Mouse (Mus musculus) intestine, postnatal 0 days (tissue): ENCODE measurements around the gene Cbfb. TPM values are rescaled to one million over a fixed set of nuclear protein-coding genes. Genes with fewer than 3 reads are reported as not detected.
A peak's percentile ranks its signal among the peaks of the same experiment; 100 is the strongest.
"Not testable (repeated sequence)": the region's sequence is repeated elsewhere in the genome, so short reads cannot be mapped to it uniquely, and the experiment has no call there.

Source experiments
- ATAC-seq: fragments of 200-750 bp; cut with Nextera tagmentation; 2 replicates; pipeline ENCODE4 v1.8.0; 2017; ENCODE audit warnings: mild to moderate bottlenecking, moderate TSS enrichment, moderate library complexity
- H3K27ac ChIP-seq: fragments of 300-500 bp; sonication (generic); 2 replicates; pipeline ENCODE4 v1.5.1; 2014; ENCODE audit warnings: mild to moderate bottlenecking, low read depth, low read length, moderate library complexity
- H3K27me3 ChIP-seq: fragments of 300-500 bp; sonication (generic); replicated peaks from 2 replicates; pipeline ENCODE4 v1.6.1; 2014; ENCODE audit warnings: low read length, mixed read lengths; ENCODE audit not compliant: control insufficient read depth, insufficient read depth
- H3K36me3 ChIP-seq: fragments of 300-500 bp; sonication (generic); 2 replicates; pipeline ENCODE4 v1.6.1; 2014; ENCODE audit warnings: mild to moderate bottlenecking, moderate library complexity; ENCODE audit not compliant: control insufficient read depth, insufficient read depth
- H3K4me1 ChIP-seq: fragments of 300-500 bp; sonication (generic); replicated peaks from 2 replicates; pipeline ENCODE4 v1.6.1; 2014; ENCODE audit warnings: antibody characterized with exemption, low read length, mixed read lengths; ENCODE audit not compliant: control insufficient read depth, insufficient read depth
- H3K4me2 ChIP-seq: fragments of 300-500 bp; sonication (generic); replicated peaks from 2 replicates; pipeline ENCODE4 v1.6.1; 2014; ENCODE audit warnings: low read depth, mild to moderate bottlenecking, moderate library complexity
- H3K4me3 ChIP-seq: fragments of 300-500 bp; sonication (generic); 2 replicates; pipeline ENCODE4 v1.5.1; 2014; ENCODE audit warnings: low read depth, low read length
- H3K9ac ChIP-seq: fragments of 300-500 bp; sonication (generic); 2 replicates; pipeline ENCODE4 v1.6.1; 2014; ENCODE audit warnings: mild to moderate bottlenecking, low read depth, low read length
- H3K9me3 ChIP-seq: fragments of 300-500 bp; sonication (generic); 2 replicates; pipeline ENCODE4 v1.6.1; 2016; ENCODE audit warnings: mixed run types; ENCODE audit not compliant: control insufficient read depth
- CTCF ChIP-seq: sonication (generic); IDR thresholded peaks from 2 replicates; pipeline ENCODE4 v1.5.1; 2016; ENCODE audit warnings: low read depth, mild to moderate bottlenecking, control low read depth, antibody characterized with exemption, moderate library complexity
- WGBS: fragments of 180-500 bp; shearing (Covaris S2); extraction: QIAGEN DNeasy Blood & Tissue Kit; methylation state at CpG from one replicate; pipeline ENCODE4 v1.1.7; 2014; 5-methylcytosine and 5-hydroxymethylcytosine counted together
- polyA plus RNA-seq: library from polyadenylated mRNA; unstranded; fragments of >200 nt; fragmentation: Nextera tagmentation; extraction: Ambion mirVana; gene quantifications from 2 replicates; pipeline ENCODE4 v1.2.1, GENCODE M21; 2015

Cbfb gene
- polyA plus RNA-seq, 1 experiment from 2014 or later, result 18.9 TPM

DNA sequence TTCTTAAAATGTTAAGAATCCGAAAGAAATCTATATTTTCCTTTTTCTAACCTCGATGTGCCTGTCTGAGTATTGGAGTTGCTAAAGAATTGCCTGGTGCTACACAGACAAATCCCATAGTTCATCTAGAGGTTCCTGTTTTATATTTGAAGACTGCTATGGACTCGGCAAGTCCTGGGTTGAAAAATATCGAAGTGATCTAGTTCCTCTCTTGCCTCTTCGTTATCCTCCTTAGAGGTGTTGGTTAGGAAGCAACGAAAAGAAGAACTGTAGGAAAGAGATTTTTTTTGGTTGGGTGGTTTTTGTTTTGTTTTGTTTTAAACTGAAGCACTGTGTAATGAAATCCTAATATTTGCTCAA lies 1.5 kb downstream of the Cbfb start:
- H3K4me3 ChIP-seq, result peak overlapping the region; percentile 90
- H3K4me2 ChIP-seq, result peak overlapping the region; percentile 71
- ATAC-seq, result no peak
- no peak overlapping the region for H3K27ac ChIP-seq
- no peak for TF ChIP-seq CTCF
- H3K9ac ChIP-seq, result peak overlapping the region; percentile 86
- H3K36me3 ChIP-seq, result peaks cover 6% of the 10 kb centered on the region; the same call in 1 of the 2 replicates
- 13% methylated on average over 6 of the region's 6 CpGs for WGBS
- H3K9me3 ChIP-seq, result no peaks in the 10 kb centered on the region
- no peaks in the 10 kb centered on the region for H3K4me1 ChIP-seq
- H3K27me3 ChIP-seq, result no peaks in the 10 kb centered on the region

DNA sequence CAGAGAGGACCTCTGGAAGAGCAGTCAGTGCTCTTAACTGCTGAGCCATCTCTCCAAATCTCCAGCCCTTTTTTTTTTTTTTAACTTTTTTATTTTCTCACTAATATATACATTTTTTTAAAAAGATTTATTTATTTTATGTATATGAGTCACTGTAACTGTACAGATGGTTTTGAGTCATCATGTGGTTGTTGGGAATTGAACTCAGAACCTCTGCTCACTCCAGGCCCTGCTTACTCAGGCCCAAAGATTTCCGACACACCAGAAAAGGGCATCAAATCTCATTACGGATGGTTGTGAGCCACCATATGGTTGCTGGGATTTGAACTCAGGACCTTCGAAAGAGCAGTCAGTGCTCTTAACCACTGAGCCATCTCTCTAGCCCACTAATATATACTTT lies 4.8 kb downstream of the Cbfb start:
- H3K36me3 ChIP-seq, result not testable (repeated sequence)

DNA sequence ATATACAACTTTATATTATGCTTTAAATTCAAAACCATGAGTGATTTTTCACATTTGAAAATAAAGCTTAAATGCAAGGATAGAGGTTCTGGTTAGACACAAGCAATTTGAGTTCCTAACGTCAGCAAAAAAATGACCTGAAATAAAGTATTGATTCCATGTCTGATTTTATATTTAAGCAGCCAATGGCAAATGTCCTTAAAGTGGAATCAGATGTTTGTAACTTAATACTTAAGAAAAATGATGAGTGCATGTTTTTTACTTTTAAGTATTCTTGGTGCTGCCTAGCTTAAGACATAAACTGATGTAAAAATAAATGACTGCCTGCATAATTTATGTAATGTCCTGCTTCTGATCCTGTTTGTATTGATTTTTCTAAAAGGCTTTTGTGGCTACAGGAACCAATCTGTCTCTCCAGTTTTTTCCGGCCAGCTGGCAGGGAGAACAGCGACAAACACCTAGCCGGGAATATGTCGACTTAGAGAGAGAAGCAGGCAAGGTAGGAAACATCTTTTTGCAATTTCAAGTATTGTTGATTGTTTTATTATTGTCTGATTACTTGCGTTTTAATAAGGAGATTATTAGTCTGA lies 7.8 kb downstream of the Cbfb start:
- no peak overlapping the region for H3K27ac ChIP-seq
- TF ChIP-seq CTCF, result no peak
- no peaks in the 10 kb centered on the region for H3K27me3 ChIP-seq
- H3K4me2 ChIP-seq, result no peak overlapping the region
- peaks cover 9% of the 10 kb centered on the region; the same call in 1 of the 2 replicates for H3K36me3 ChIP-seq
- H3K9ac ChIP-seq, result no peak overlapping the region
- H3K4me1 ChIP-seq, result no peaks in the 10 kb centered on the region
- WGBS, result 82% methylated on average over 6 of the region's 6 CpGs
- H3K4me3 ChIP-seq, result no peak overlapping the region
- no peak for ATAC-seq
- no peaks in the 10 kb centered on the region for H3K9me3 ChIP-seq

More for the DNA sequence above, 4.8 kb downstream of the Cbfb start:
- not testable (repeated sequence) for H3K4me2 ChIP-seq, H3K27ac ChIP-seq, H3K4me1 ChIP-seq, ATAC-seq, H3K4me3 ChIP-seq, H3K27me3 ChIP-seq, H3K9ac ChIP-seq, H3K9me3 ChIP-seq
- 97% methylated on average over 3 of the region's 3 CpGs for WGBS

GRCm38 (mm10) chr8:105182201-105182600 lies 11.7 kb downstream of the Cbfb start:
- no peaks in the 10 kb centered on the region for H3K4me1 ChIP-seq
- H3K4me2 ChIP-seq, result no peak overlapping the region
- H3K27ac ChIP-seq, result no peak overlapping the region
- no peak for ATAC-seq
- H3K4me3 ChIP-seq, result no peak overlapping the region
- H3K9ac ChIP-seq, result no peak overlapping the region
- no peak for TF ChIP-seq CTCF
- no peaks in the 10 kb centered on the region for H3K27me3 ChIP-seq
- H3K36me3 ChIP-seq, result 0 out of 2 replicates have a peak, but pooled peaks cover 3% of the 10 kb centered on the region
- no peaks in the 10 kb centered on the region for H3K9me3 ChIP-seq
- 54% methylated on average over 1 of the region's 1 CpGs for WGBS

DNA sequence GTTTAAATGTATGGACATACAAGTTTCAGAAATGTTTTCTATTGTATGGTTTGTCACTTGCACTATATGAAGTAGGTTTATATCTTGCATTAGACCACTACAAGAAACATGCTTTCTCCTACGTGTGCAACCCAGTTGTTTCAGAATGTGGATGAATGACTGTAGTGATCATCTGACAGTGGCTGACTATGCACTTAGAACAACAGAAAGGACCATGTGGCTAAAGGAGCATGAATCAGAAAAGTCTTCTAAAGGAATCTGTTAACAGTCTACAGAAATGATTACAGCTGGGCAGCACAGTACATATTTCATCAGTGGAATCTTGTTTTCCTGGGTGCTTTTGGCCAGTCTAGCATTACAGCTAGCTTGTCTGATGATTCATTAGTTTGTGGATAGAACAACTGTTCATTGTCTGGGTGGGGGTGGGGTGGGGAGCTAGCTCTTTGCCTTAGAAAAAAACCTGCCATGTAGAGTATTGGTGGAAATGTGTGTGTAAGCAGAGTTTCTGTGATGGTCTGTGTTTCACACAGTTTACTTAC lies 16.1 kb downstream of the Cbfb start:
- no peak for ATAC-seq
- TF ChIP-seq CTCF, result no peak
- Histone ChIP-seq H3K27ac (no peak overlapping the region), H3K4me3 (no peak overlapping the region), H3K36me3 (no peaks in the 10 kb centered on the region), H3K27me3 (no peaks in the 10 kb centered on the region), H3K4me2 (no peak overlapping the region), H3K9ac (no peak overlapping the region), H3K4me1 (no peaks in the 10 kb centered on the region), H3K9me3 (no peaks in the 10 kb centered on the region)
- 40% methylated on average over 1 of the region's 1 CpGs for WGBS

DNA sequence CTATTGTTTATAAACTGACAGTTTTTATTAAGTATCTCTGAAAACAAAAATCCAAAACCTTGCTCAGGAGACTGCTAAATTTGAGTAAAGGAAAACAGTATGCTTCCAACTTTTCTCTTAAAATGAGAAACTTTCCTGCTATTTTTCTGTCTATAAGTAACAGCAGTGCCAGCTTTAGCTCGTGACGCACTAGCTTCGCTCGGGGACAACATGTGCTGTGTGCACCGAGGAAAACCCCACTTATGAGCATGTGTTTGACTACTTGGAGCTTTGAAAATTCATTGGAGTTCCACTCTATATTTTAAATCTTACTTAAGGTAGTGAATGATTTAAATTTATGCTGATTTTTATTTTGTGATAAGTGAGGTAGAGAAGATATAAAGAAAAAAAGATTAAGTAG lies 21.7 kb downstream of the Cbfb start:
- no peak for ATAC-seq
- Histone ChIP-seq H3K27ac (no peak overlapping the region), H3K9me3 (no peaks in the 10 kb centered on the region), H3K27me3 (no peaks in the 10 kb centered on the region), H3K4me2 (no peak overlapping the region), H3K4me1 (no peaks in the 10 kb centered on the region), H3K4me3 (no peak overlapping the region), H3K36me3 (peaks cover 30% of the 10 kb centered on the region), H3K9ac (no peak overlapping the region)
- no peak for TF ChIP-seq CTCF
- 96% methylated on average over 5 of the region's 5 CpGs for WGBS

DNA sequence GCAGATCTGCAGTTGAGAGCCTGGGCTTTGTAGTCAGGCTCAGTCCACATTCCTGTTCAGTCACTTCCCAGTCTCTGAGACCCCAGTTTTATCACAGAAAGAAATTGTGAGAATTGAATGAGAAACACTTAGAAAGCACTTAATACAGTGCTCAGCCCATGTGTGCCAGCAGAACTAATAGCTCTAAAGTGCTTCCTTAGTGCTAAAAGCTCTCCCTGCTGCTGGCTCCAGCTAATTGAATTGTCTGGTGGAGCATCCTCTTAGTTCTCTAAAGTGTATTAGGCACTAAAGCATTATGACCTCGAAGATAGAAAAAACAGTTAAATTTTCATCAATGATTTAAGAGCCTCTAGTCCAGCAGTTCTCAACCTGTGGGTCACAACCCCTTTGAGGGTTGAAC lies 35.3 kb downstream of the Cbfb start:
- no peak for ATAC-seq
- Histone ChIP-seq H3K27me3 (no peaks in the 10 kb centered on the region), H3K4me1 (no peaks in the 10 kb centered on the region), H3K9me3 (no peaks in the 10 kb centered on the region), H3K27ac (no peak overlapping the region), H3K9ac (no peak overlapping the region), H3K4me2 (no peak overlapping the region), H3K4me3 (no peak overlapping the region), H3K36me3 (peaks cover 15% of the 10 kb centered on the region; the same call in 1 of the 2 replicates)
- WGBS, result 84% methylated on average over 1 of the region's 1 CpGs
- TF ChIP-seq CTCF, result no peak
